Mouse (Mus musculus): ENCODE data around the gene Cd2bp2. TPM values are rescaled to one million over a fixed set of nuclear protein-coding genes. Genes with fewer than 3 reads are reported as not detected.

Gene Cd2bp2
- polyA plus RNA-seq, 1 experiment from 2014 or later, result 17.4 TPM

DNA sequence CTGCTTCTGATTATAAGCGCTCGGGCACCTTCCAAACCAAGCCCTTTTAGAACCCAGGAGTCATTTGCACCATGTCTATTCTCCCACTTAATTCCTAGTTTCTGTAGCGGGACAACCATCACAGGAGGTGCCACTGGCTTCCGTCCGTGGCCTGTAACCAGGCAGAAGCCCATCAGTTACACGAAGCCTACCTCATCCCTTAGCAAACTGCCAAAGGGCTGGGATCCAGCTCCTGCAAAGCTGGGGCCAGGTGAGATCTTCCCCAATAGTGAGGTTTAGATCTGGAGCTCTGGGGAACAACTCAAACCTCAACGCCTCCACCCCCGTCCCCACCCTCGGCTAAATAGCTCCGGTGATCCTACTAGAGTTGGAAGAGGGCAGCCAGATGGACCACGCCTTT is 634 bp upstream of the Cd2bp2 start:
- H3K27ac ChIP-seq (ENCODE audit: low read length), result peak overlapping the region; percentile 84
- H3K9ac ChIP-seq (ENCODE audit: low read depth, low read length), result peak overlapping the region; percentile 74
- peaks cover 55% of the 10 kb centered on the region for H3K36me3 ChIP-seq (ENCODE audit: control insufficient read depth, insufficient read depth)

DNA sequence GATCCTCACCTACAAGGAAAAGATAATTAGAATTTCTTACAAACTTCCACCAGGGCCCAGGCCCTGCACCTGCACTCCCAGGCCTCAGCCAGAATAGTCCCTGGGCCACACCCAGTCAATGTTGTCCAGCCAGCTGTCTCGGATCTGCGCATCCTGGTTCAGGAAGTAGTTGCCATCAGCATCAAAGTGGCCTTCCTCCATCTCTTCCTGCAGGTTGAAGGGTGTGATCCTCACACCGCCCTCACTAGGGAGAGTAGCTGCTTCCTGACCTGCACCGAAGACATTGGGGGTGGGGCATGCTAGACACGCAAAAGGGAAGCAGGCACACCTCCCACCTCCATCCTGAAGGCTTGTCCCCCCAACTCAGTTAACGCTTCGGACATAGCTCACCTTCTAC is 1.2 kb downstream of the Cd2bp2 start:
- H3K27me3 ChIP-seq (ENCODE audit: control insufficient read depth, insufficient read depth, low read depth, low read length), result no peaks in the 10 kb centered on the region
- ATAC-seq (ENCODE audit: low read depth), result no peak
- peak overlapping the region; percentile 95 for H3K4me2 ChIP-seq (ENCODE audit: low read depth, low read length)
- H3K27ac ChIP-seq (ENCODE audit: low read length), result no peak overlapping the region
- peaks cover 18% of the 10 kb centered on the region for H3K4me1 ChIP-seq (ENCODE audit: control insufficient read depth, low read depth, low read length)
- no peaks in the 10 kb centered on the region for H3K9me3 ChIP-seq (replicated peaks; ENCODE audit: control insufficient read depth, low read length)
- peak overlapping the region; percentile 80 for H3K4me3 ChIP-seq (ENCODE audit: low read depth, low read length)
- WGBS (ENCODE audit: insufficient replicate concordance), result 55% methylated on average over 7 of the region's 7 CpGs
- peak overlapping the region; percentile 78 for H3K9ac ChIP-seq (ENCODE audit: low read depth, low read length)
- H3K36me3 ChIP-seq (ENCODE audit: control insufficient read depth, insufficient read depth), result peaks cover 44% of the 10 kb centered on the region

More for the DNA sequence above, 634 bp upstream of the Cd2bp2 start:
- Histone ChIP-seq H3K9me3 (replicated peaks; ENCODE audit: control insufficient read depth, low read length) (no peaks in the 10 kb centered on the region), H3K4me3 (ENCODE audit: low read depth, low read length) (peak overlapping the region; percentile 80), H3K4me1 (ENCODE audit: control insufficient read depth, low read depth, low read length) (peaks cover 18% of the 10 kb centered on the region), H3K27me3 (ENCODE audit: control insufficient read depth, insufficient read depth, low read depth, low read length) (no peaks in the 10 kb centered on the region), H3K4me2 (ENCODE audit: low read depth, low read length) (peak overlapping the region; percentile 95)
- ATAC-seq (ENCODE audit: low read depth), result no peak
- 51% methylated on average over 11 of the region's 11 CpGs for WGBS (ENCODE audit: insufficient replicate concordance)

DNA sequence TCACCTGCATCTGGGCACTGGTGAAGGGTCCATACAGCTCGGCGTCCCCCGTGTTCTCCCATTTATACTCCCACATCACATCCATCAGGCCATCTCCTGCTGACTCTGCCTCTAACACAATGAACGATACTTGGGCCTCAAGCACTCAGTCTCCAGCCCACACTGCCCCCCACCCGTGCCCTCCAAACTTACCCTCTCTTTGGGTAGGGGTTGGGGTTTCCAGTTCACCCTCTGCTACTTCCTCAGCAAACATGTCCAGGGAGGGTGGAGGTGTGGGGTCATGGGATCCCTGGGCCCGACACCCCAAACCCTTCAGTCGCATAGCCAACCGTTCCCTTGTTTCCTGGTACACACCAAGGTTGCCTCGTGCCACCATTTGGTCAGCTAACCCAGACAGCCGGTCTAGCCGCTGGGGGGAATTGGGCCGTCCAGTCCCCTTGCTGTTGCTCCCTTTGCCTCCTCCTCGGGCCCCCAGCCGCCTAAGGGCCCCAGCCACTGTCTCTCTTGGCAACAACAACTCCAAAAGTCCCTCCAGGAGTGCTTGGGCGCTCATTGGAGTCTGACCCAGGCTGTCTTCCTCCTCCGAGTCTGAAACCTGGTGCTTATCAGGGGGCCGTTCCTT is 1.7 kb downstream of the Cd2bp2 start:
- no peak overlapping the region for H3K4me3 ChIP-seq (ENCODE audit: low read depth, low read length)
- H3K9ac ChIP-seq (ENCODE audit: low read depth, low read length), result no peak overlapping the region
- no peak overlapping the region for H3K4me2 ChIP-seq (ENCODE audit: low read depth, low read length)
- H3K27ac ChIP-seq (ENCODE audit: low read length), result no peak overlapping the region
- H3K36me3 ChIP-seq (ENCODE audit: control insufficient read depth, insufficient read depth), result peaks cover 39% of the 10 kb centered on the region
- WGBS (ENCODE audit: insufficient replicate concordance), result 85% methylated on average over 17 of the region's 17 CpGs
- no peaks in the 10 kb centered on the region for H3K27me3 ChIP-seq (ENCODE audit: control insufficient read depth, insufficient read depth, low read depth, low read length)
- H3K9me3 ChIP-seq (replicated peaks; ENCODE audit: control insufficient read depth, low read length), result no peaks in the 10 kb centered on the region
- no peak for ATAC-seq (ENCODE audit: low read depth)
- peaks cover 18% of the 10 kb centered on the region for H3K4me1 ChIP-seq (ENCODE audit: control insufficient read depth, low read depth, low read length)

DNA sequence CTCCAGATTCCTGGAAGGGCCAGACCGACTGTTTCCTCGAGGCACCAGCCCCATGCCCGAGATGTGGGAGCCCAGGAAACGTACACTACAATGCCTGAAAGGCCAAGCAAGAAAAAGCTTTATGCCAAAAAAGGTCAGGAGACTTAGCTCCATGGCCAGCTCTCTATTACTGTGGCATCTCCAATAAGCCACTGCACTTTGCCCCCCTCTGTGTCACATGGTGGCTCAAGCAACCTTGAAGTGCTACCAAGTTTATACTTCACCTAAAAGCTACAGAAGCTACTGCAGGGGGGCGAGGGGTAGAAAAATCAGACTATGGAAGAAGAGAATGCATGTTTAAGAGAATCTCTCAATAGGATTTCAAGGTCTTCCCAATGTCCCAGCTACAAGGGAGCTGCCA is 2.9 kb downstream of the Cd2bp2 start:
- H3K4me2 ChIP-seq (ENCODE audit: low read depth, low read length), result no peak overlapping the region
- H3K4me1 ChIP-seq (ENCODE audit: control insufficient read depth, low read depth, low read length), result peaks cover 18% of the 10 kb centered on the region
- WGBS (ENCODE audit: insufficient replicate concordance), result 85% methylated on average over 5 of the region's 5 CpGs
- no peak for ATAC-seq (ENCODE audit: low read depth)
- H3K27me3 ChIP-seq (ENCODE audit: control insufficient read depth, insufficient read depth, low read depth, low read length), result no peaks in the 10 kb centered on the region
- peaks cover 27% of the 10 kb centered on the region for H3K36me3 ChIP-seq (ENCODE audit: control insufficient read depth, insufficient read depth)
- no peak overlapping the region for H3K9ac ChIP-seq (ENCODE audit: low read depth, low read length)
- no peak overlapping the region for H3K4me3 ChIP-seq (ENCODE audit: low read depth, low read length)
- H3K27ac ChIP-seq (ENCODE audit: low read length), result no peak overlapping the region
- no peaks in the 10 kb centered on the region for H3K9me3 ChIP-seq (replicated peaks; ENCODE audit: control insufficient read depth, low read length)

DNA sequence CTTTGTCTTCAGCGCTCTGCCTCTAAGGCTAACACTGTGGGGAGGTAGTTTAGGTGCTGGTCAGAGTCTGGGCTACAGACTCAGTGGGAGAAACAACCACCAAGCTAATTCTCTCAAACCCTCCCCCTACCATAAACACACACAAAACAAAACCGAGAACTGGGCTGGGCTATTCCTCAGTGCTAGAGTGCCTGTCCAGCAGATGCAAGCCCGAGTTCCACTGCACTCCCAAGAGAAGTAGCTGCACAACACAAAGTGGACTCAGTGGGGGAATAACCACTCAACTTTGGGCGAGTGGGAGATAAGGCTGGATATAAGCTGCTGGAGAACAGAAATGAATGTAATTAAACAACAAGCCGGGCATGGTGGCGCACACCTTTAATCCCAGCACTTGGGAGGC is 5.2 kb downstream of the Cd2bp2 start:
- H3K4me3 ChIP-seq (ENCODE audit: low read depth, low read length), result no peak overlapping the region
- no peaks in the 10 kb centered on the region for H3K27me3 ChIP-seq (ENCODE audit: control insufficient read depth, insufficient read depth, low read depth, low read length)
- 73% methylated on average over 6 of the region's 6 CpGs for WGBS (ENCODE audit: insufficient replicate concordance)
- H3K27ac ChIP-seq (ENCODE audit: low read length), result no peak overlapping the region
- no peak overlapping the region for H3K4me2 ChIP-seq (ENCODE audit: low read depth, low read length)
- no peaks in the 10 kb centered on the region for H3K9me3 ChIP-seq (replicated peaks; ENCODE audit: control insufficient read depth, low read length)
- H3K36me3 ChIP-seq (ENCODE audit: control insufficient read depth, insufficient read depth), result peaks cover 23% of the 10 kb centered on the region
- peaks cover 11% of the 10 kb centered on the region for H3K4me1 ChIP-seq (ENCODE audit: control insufficient read depth, low read depth, low read length)
- ATAC-seq (ENCODE audit: low read depth), result no peak
- H3K9ac ChIP-seq (ENCODE audit: low read depth, low read length), result no peak overlapping the region

DNA sequence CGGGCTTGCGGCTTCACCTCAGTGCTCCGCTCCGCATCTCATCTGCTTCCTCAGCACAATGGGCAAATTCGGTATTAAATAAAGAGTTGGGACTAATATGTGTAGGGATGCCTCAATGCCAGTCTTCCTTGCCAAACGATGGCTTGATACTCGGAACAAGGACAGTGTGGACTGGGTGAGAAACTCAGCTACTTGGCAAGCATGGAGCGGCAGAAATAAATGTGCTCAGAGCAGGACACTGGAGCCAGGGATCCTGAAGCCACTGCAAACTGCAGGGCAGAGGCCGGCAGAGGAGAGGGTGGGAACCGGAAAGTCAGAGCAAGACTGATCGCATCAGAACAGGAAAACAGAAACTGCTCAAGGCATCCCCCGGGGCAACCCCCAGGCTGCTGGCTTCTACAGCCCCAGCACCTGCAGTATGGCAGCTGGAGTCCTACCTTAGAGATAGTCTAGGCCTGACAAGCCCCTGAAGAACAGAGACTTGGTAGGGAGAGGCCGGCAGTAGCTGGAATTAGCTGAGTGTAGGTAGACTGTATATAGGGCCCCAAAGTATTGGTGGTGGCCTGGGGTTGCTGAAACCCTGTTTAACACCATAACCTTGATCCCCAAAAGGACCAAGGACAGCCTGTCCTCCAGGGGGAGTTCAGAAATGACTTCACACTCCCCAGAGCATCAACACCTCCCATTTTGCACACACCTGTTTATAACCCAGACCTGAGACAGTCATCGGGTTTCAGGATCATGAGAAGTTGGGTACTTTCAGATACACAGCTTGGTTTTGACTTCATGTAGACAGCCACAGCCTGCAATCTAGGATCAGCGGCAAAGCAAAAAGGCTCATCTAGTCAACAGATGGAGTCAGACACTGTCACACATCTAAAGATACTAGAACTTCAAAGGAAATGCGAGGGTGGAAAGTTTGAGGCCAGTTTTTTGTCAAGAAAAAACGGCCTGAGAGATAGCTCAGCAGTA is 7.3 kb downstream of the Cd2bp2 start:
- Histone ChIP-seq H3K9me3 (replicated peaks; ENCODE audit: control insufficient read depth, low read length) (no peaks in the 10 kb centered on the region), H3K4me3 (ENCODE audit: low read depth, low read length) (no peak overlapping the region), H3K27ac (ENCODE audit: low read length) (no peak overlapping the region), H3K9ac (ENCODE audit: low read depth, low read length) (no peak overlapping the region), H3K27me3 (ENCODE audit: control insufficient read depth, insufficient read depth, low read depth, low read length) (no peaks in the 10 kb centered on the region), H3K4me1 (ENCODE audit: control insufficient read depth, low read depth, low read length) (peaks cover 10% of the 10 kb centered on the region), H3K36me3 (ENCODE audit: control insufficient read depth, insufficient read depth) (peaks cover 16% of the 10 kb centered on the region), H3K4me2 (ENCODE audit: low read depth, low read length) (no peak overlapping the region)
- WGBS (ENCODE audit: insufficient replicate concordance), result 60% methylated on average over 17 of the region's 17 CpGs
- ATAC-seq (ENCODE audit: low read depth), result no peak

DNA sequence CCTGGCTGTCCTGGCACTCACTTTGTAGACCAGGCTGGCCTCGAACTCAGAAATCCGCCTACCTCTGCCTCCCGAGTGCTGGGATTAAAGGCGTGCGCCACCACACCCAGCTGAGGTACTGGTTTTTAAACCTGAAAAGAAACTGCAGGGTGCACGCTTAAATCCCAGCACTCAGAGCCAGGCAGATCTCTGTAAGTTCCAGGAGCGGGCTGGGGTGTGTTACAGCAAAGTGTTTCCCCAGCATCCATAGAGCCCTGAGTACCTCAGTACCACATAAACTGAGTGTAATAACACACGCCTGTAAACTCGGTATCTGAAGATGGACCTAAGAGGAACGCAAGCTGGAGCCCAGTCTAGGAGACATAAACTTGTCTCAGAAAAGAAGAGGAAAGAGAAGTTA is 8.5 kb downstream of the Cd2bp2 start:
- no peaks in the 10 kb centered on the region for H3K9me3 ChIP-seq (replicated peaks; ENCODE audit: control insufficient read depth, low read length)
- no peak for ATAC-seq (ENCODE audit: low read depth)
- no peak overlapping the region for H3K27ac ChIP-seq (ENCODE audit: low read length)
- no peak overlapping the region for H3K9ac ChIP-seq (ENCODE audit: low read depth, low read length)
- no peak overlapping the region for H3K4me2 ChIP-seq (ENCODE audit: low read depth, low read length)
- no peaks in the 10 kb centered on the region for H3K27me3 ChIP-seq (ENCODE audit: control insufficient read depth, insufficient read depth, low read depth, low read length)
- peaks cover 7% of the 10 kb centered on the region; the same call in 1 of the 2 replicates for H3K36me3 ChIP-seq (ENCODE audit: control insufficient read depth, insufficient read depth)
- peaks cover 22% of the 10 kb centered on the region for H3K4me1 ChIP-seq (ENCODE audit: control insufficient read depth, low read depth, low read length)
- no peak overlapping the region for H3K4me3 ChIP-seq (ENCODE audit: low read depth, low read length)
- 67% methylated on average over 10 of the region's 10 CpGs for WGBS (ENCODE audit: insufficient replicate concordance)

DNA sequence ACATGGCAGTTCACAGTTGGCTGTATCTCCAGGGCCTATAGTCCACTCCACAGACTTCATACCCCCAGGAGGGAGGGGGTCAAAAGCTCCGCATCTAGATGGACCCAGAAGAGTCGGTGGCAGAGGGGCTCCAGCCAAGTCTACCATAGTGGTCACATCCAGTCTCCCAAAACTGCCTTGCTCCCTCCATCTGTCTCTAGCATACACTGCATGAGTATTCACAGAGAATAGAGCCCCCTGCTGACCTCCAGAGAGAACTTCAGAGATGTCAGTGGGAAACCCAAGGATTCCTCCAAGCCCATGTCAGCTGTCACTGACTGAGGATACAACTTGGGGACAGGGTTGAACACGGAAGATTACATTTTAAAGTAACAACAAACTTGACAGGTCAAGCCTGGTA is 10.2 kb downstream of the Cd2bp2 start:
- Histone ChIP-seq H3K9me3 (replicated peaks; ENCODE audit: control insufficient read depth, low read length) (no peaks in the 10 kb centered on the region), H3K4me3 (ENCODE audit: low read depth, low read length) (no peak overlapping the region), H3K4me2 (ENCODE audit: low read depth, low read length) (no peak overlapping the region), H3K27ac (ENCODE audit: low read length) (no peak overlapping the region), H3K27me3 (ENCODE audit: control insufficient read depth, insufficient read depth, low read depth, low read length) (no peaks in the 10 kb centered on the region), H3K36me3 (ENCODE audit: control insufficient read depth, insufficient read depth) (no peaks in the 10 kb centered on the region), H3K9ac (ENCODE audit: low read depth, low read length) (no peak overlapping the region), H3K4me1 (ENCODE audit: control insufficient read depth, low read depth, low read length) (peaks cover 22% of the 10 kb centered on the region)
- ATAC-seq (ENCODE audit: low read depth), result no peak
- 42% methylated on average over 3 of the region's 3 CpGs for WGBS (ENCODE audit: insufficient replicate concordance)

DNA sequence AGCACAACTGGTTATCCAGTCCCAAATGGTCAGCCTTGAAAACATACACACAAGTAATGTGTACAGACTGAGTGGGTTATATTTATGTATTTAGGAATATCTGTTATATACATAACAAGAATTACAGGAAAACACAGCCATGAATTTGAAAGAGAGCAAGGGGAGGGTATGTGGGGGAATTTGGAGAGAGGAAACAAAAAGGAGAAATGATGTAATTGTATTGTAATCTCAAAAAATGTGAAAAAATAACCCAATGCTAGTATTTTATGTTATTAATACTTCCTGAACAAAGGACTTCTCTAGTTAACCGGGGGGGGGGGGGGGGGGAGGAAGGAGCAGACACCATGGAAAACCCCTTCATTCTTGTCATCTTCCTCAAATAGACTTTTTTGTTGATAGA is 11.1 kb downstream of the Cd2bp2 start:
- Histone ChIP-seq H3K36me3 (ENCODE audit: control insufficient read depth, insufficient read depth) (no peaks in the 10 kb centered on the region), H3K9me3 (replicated peaks; ENCODE audit: control insufficient read depth, low read length) (no peaks in the 10 kb centered on the region), H3K4me1 (ENCODE audit: control insufficient read depth, low read depth, low read length) (peaks cover 22% of the 10 kb centered on the region), H3K27me3 (ENCODE audit: control insufficient read depth, insufficient read depth, low read depth, low read length) (no peaks in the 10 kb centered on the region), H3K4me3 (ENCODE audit: low read depth, low read length) (no peak overlapping the region), H3K9ac (ENCODE audit: low read depth, low read length) (no peak overlapping the region), H3K27ac (ENCODE audit: low read length) (no peak overlapping the region), H3K4me2 (ENCODE audit: low read depth, low read length) (no peak overlapping the region)
- no peak for ATAC-seq (ENCODE audit: low read depth)
- 20% methylated on average over 1 of the region's 1 CpGs for WGBS (ENCODE audit: insufficient replicate concordance)
